30 mouse cellular contexts compared by ENCODE assay signal in genomic region chr6:147973059-147973458, GRCm38 (mm10).
"Had no signal": no experiment of that assay in that cellular context is flagged by ENCODE, and none has a peak within 500 bp of the region (broad histone marks: within the 10 kb centered on the region; RNA-seq: fewer than 3 reads in every experiment).

No protein-coding gene starts in this region.

- ATAC-seq: liver, embryonic 12.5 days; liver, postnatal 0 days; lung, postnatal 0 days; midbrain, embryonic 13.5 days; midbrain, embryonic 15.5 days; midbrain, embryonic 16.5 days had no signal

- H3K9me3 ChIP-seq: limb, embryonic 10.5 days; limb, embryonic 12.5 days; limb, embryonic 13.5 days; limb, embryonic 15.5 days; liver, embryonic 12.5 days; liver, embryonic 13.5 days; liver, embryonic 15.5 days; lung, embryonic 15.5 days; megakaryocyte, embryonic 14.5 days; midbrain, embryonic 10.5 days; midbrain, embryonic 12.5 days; midbrain, embryonic 13.5 days; midbrain, embryonic 15.5 days; neural tube, embryonic 12.5 days had no signal

- H3K4me2 ChIP-seq: limb, embryonic 12.5 days; limb, embryonic 13.5 days; limb, embryonic 15.5 days; liver, embryonic 11.5 days; liver, embryonic 12.5 days; liver, embryonic 13.5 days; liver, embryonic 15.5 days; lung, embryonic 14.5 days; lung, embryonic 15.5 days; midbrain, embryonic 11.5 days; midbrain, embryonic 12.5 days; midbrain, embryonic 13.5 days; midbrain, embryonic 15.5 days; neural tube, embryonic 12.5 days had no signal

- H3K27me3 ChIP-seq: limb, embryonic 12.5 days; limb, embryonic 13.5 days; limb, embryonic 15.5 days; liver, embryonic 12.5 days; liver, embryonic 13.5 days; liver, embryonic 15.5 days; lung, embryonic 15.5 days; megakaryocyte, embryonic 14.5 days; midbrain, embryonic 12.5 days; midbrain, embryonic 13.5 days; midbrain, embryonic 15.5 days; neural tube, embryonic 12.5 days had no signal

- H3K4me1 ChIP-seq: limb, embryonic 10.5 days; limb, embryonic 12.5 days; limb, embryonic 13.5 days; limb, embryonic 15.5 days; liver, embryonic 12.5 days; liver, embryonic 13.5 days; liver, embryonic 15.5 days; lung, embryonic 15.5 days; megakaryocyte, embryonic 14.5 days; midbrain, embryonic 10.5 days; midbrain, embryonic 12.5 days; midbrain, embryonic 13.5 days; midbrain, embryonic 15.5 days; neural tube, embryonic 12.5 days had no signal

- H3K9ac ChIP-seq: limb, embryonic 12.5 days; limb, embryonic 13.5 days; limb, embryonic 15.5 days; liver, embryonic 12.5 days; liver, embryonic 13.5 days; liver, embryonic 14.5 days; liver, embryonic 15.5 days; liver, postnatal 0 days; lung, embryonic 14.5 days; lung, embryonic 15.5 days; midbrain, embryonic 12.5 days; midbrain, embryonic 13.5 days; midbrain, embryonic 15.5 days; neural tube, embryonic 12.5 days had no signal

- H3K27ac ChIP-seq: limb, embryonic 10.5 days; limb, embryonic 12.5 days; limb, embryonic 13.5 days; limb, embryonic 15.5 days; liver, embryonic 12.5 days; liver, embryonic 13.5 days; liver, embryonic 14.5 days; liver, embryonic 15.5 days; lung, embryonic 15.5 days; macrophage; midbrain, embryonic 10.5 days; midbrain, embryonic 12.5 days; midbrain, embryonic 13.5 days; midbrain, embryonic 15.5 days; neural tube, embryonic 12.5 days had no signal

- DNase-seq: left cerebral cortex, postnatal 4 days; liver; liver, embryonic 13.5 days; liver, postnatal 0 days; lung, adult 2 months; lung, embryonic 14.5 days; lung, postnatal 14 days; lung, postnatal 36 days; lung, postnatal 4 days; midbrain, embryonic 14.5 days had no signal

- H3K36me3 ChIP-seq: limb, embryonic 10.5 days; limb, embryonic 12.5 days; limb, embryonic 13.5 days; limb, embryonic 15.5 days; liver, embryonic 12.5 days; liver, embryonic 13.5 days; liver, embryonic 15.5 days; lung, embryonic 15.5 days; midbrain, embryonic 10.5 days; midbrain, embryonic 12.5 days; midbrain, embryonic 13.5 days; midbrain, embryonic 15.5 days; neural tube, embryonic 12.5 days had no signal

- H3K4me3 ChIP-seq: limb, embryonic 10.5 days; limb, embryonic 12.5 days; limb, embryonic 13.5 days; limb, embryonic 15.5 days; liver, embryonic 12.5 days; liver, embryonic 13.5 days; liver, embryonic 15.5 days; lung, embryonic 15.5 days; megakaryocyte, embryonic 14.5 days; midbrain, embryonic 10.5 days; midbrain, embryonic 12.5 days; midbrain, embryonic 13.5 days; midbrain, embryonic 15.5 days; myocyte; neural tube, embryonic 12.5 days had no signal
